Mouse (Mus musculus) limb, embryonic 12.5 days (tissue): ENCODE data around the gene Ankrd33. TPM values are rescaled to one million over a fixed set of nuclear protein-coding genes. Genes with fewer than 3 reads are reported as not detected.
A peak's percentile ranks its signal among the peaks of the same experiment; 100 is the strongest.

Source experiments
- ATAC-seq: fragments of 200-750 bp; cut with Nextera tagmentation; 2 replicates; pipeline ENCODE4 v1.8.0; 2017; ENCODE audit warnings: low read depth, moderate TSS enrichment; ENCODE audit not compliant: insufficient number of reproducible peaks, insufficient read depth, low FRiP score, low TSS enrichment
- H3K27ac ChIP-seq: fragments of 300-500 bp; sonication (generic); 2 replicates; pipeline ENCODE4 v1.5.1; 2016; ENCODE audit warnings: mild to moderate bottlenecking, moderate library complexity
- H3K27me3 ChIP-seq: fragments of 300-500 bp; sonication (generic); 2 replicates; pipeline ENCODE4 v1.6.1; 2016; ENCODE audit warnings: mild to moderate bottlenecking, moderate library complexity
- H3K36me3 ChIP-seq: fragments of 300-500 bp; sonication (generic); 2 replicates; pipeline ENCODE4 v1.6.1; 2016; ENCODE audit warnings: mild to moderate bottlenecking, moderate library complexity
- H3K4me1 ChIP-seq: fragments of 300-500 bp; sonication (generic); replicated peaks from 2 replicates; pipeline ENCODE4 v1.6.1; 2016
- H3K4me2 ChIP-seq: fragments of 300-500 bp; sonication (generic); 2 replicates; pipeline ENCODE4 v1.6.1; 2016; ENCODE audit warnings: mild to moderate bottlenecking, moderate library complexity
- H3K4me3 ChIP-seq: fragments of 300-500 bp; sonication (generic); replicated peaks from 2 replicates; pipeline ENCODE4 v1.5.1; 2016; ENCODE audit warnings: mild to moderate bottlenecking
- H3K9ac ChIP-seq: fragments of 300-500 bp; sonication (generic); replicated peaks from 2 replicates; pipeline ENCODE4 v1.6.1; 2016; ENCODE audit warnings: mild to moderate bottlenecking, moderate library complexity
- H3K9me3 ChIP-seq: fragments of 300-500 bp; sonication (generic); 2 replicates; pipeline ENCODE4 v1.6.1; 2016; ENCODE audit warnings: mild to moderate bottlenecking, moderate library complexity
- WGBS: fragments of 180-500 bp; shearing (Covaris S2); methylation state at CpG from one replicate; pipeline ENCODE4 v1.1.7; 2016; 5-methylcytosine and 5-hydroxymethylcytosine counted together
- polyA plus RNA-seq: library from polyadenylated mRNA; unstranded; fragments of >200 nt; fragmentation: Nextera tagmentation; extraction: Ambion mirVana; gene quantifications from 2 replicates; pipeline ENCODE4 v1.2.1, GENCODE M21; 2016

Gene Ankrd33
- polyA plus RNA-seq, 1 experiment from 2014 or later = not detected

GRCm38 (mm10) chr15:101126876-101127544 is 11.5 kb downstream of the Ankrd33 start:
- Histone ChIP-seq H3K4me3 (no peak overlapping the region), H3K27me3 (peaks cover 51% of the 10 kb centered on the region), H3K27ac (no peak overlapping the region), H3K9ac (no peak overlapping the region), H3K4me1 (peaks cover 29% of the 10 kb centered on the region), H3K4me2 (no peak overlapping the region), H3K36me3 (no peaks in the 10 kb centered on the region), H3K9me3 (peaks cover 7% of the 10 kb centered on the region; the same call in 1 of the 2 replicates)
- ATAC-seq = no peak
- WGBS = 75% methylated on average over 12 of the region's 12 CpGs

GRCm38 (mm10) chr15:101128181-101129089 is 12.9 kb downstream of the Ankrd33 start, which contains the start of gene Acvrl1:
Gene Acvrl1 (plus strand): TSS chr15:101128522.
- H3K27ac ChIP-seq = no peak within 1 kb of the TSS
- ATAC-seq = peak; percentile 20; the same call in 1 of the 2 replicates
- no peaks in the 10 kb centered on the region for H3K36me3 ChIP-seq
- peak within 1 kb of the TSS; percentile 65 for H3K9ac ChIP-seq
- WGBS = 5% methylated on average over 46 of the region's 46 CpGs
- H3K27me3 ChIP-seq = peaks cover 51% of the 10 kb centered on the region
- H3K4me2 ChIP-seq = peak within 1 kb of the TSS; percentile 75
- peaks cover 30% of the 10 kb centered on the region for H3K4me1 ChIP-seq
- H3K4me3 ChIP-seq = peak within 1 kb of the TSS; percentile 45
- H3K9me3 ChIP-seq = peaks cover 7% of the 10 kb centered on the region; the same call in 1 of the 2 replicates

GRCm38 (mm10) chr15:101129412-101129811 is 13.9 kb downstream of the Ankrd33 start:
- H3K9ac ChIP-seq = no peak overlapping the region

GRCm38 (mm10) chr15:101131498-101131897 is 15.9 kb downstream of the Ankrd33 start:
- 26% methylated on average over 11 of the region's 11 CpGs for WGBS
- Histone ChIP-seq H3K4me1 (peaks cover 53% of the 10 kb centered on the region), H3K27ac (no peak overlapping the region), H3K4me3 (no peak overlapping the region), H3K9ac (no peak overlapping the region), H3K27me3 (peaks cover 47% of the 10 kb centered on the region), H3K9me3 (no peaks in the 10 kb centered on the region), H3K4me2 (no peak overlapping the region), H3K36me3 (no peaks in the 10 kb centered on the region)
- no peak for ATAC-seq

More at GRCm38 (mm10) chr15:101129412-101129811, 13.9 kb downstream of the Ankrd33 start:
- no peak for ATAC-seq
- 44% methylated on average over 5 of the region's 5 CpGs for WGBS
- no peak overlapping the region for H3K27ac ChIP-seq
- peaks cover 7% of the 10 kb centered on the region; the same call in 1 of the 2 replicates for H3K9me3 ChIP-seq
- peak overlapping the region; percentile 75 for H3K4me2 ChIP-seq
- H3K27me3 ChIP-seq = peaks cover 51% of the 10 kb centered on the region
- H3K4me1 ChIP-seq = peaks cover 40% of the 10 kb centered on the region
- no peaks in the 10 kb centered on the region for H3K36me3 ChIP-seq
- H3K4me3 ChIP-seq = peak overlapping the region; percentile 45; the same call in 1 of the 2 replicates

- Histone ChIP-seq H3K4me3 (no peak overlapping the region), H3K27ac (no peak overlapping the region), H3K4me1 (peaks cover 53% of the 10 kb centered on the region), H3K27me3 (peaks cover 45% of the 10 kb centered on the region), H3K9me3 (no peaks in the 10 kb centered on the region), H3K9ac (no peak overlapping the region), H3K4me2 (no peak overlapping the region), H3K36me3 (peaks cover 2% of the 10 kb centered on the region; the same call in 1 of the 2 replicates)
- no peak for ATAC-seq
- 76% methylated on average over 6 of the region's 6 CpGs for WGBS
These were observed 16.5 kb downstream of the Ankrd33 start for GRCm38 (mm10) chr15:101132041-101132440.

- ATAC-seq = no peak
- Histone ChIP-seq H3K4me3 (no peak overlapping the region), H3K4me1 (peaks cover 53% of the 10 kb centered on the region), H3K27me3 (peaks cover 38% of the 10 kb centered on the region), H3K9ac (no peak overlapping the region), H3K36me3 (peaks cover 6% of the 10 kb centered on the region; the same call in 1 of the 2 replicates), H3K4me2 (no peak overlapping the region), H3K27ac (no peak overlapping the region), H3K9me3 (no peaks in the 10 kb centered on the region)
- WGBS = 76% methylated on average over 6 of the region's 6 CpGs
These were observed 17.2 kb downstream of the Ankrd33 start for GRCm38 (mm10) chr15:101132761-101133160.

GRCm38 (mm10) chr15:101133993-101134704 is 18.6 kb downstream of the Ankrd33 start:
- Histone ChIP-seq H3K27ac (peak overlapping the region; percentile 68), H3K36me3 (peaks cover 6% of the 10 kb centered on the region; the same call in 1 of the 2 replicates), H3K27me3 (peaks cover 24% of the 10 kb centered on the region), H3K9me3 (no peaks in the 10 kb centered on the region), H3K4me2 (peak overlapping the region; percentile 35), H3K4me3 (peak overlapping the region; percentile 9; the same call in 1 of the 2 replicates), H3K4me1 (peaks cover 42% of the 10 kb centered on the region), H3K9ac (no peak overlapping the region)
- no peak for ATAC-seq
- WGBS = 26% methylated on average over 15 of the region's 15 CpGs

GRCm38 (mm10) chr15:101135405-101135804 is 19.9 kb downstream of the Ankrd33 start:
- Histone ChIP-seq H3K4me2 (peak overlapping the region; percentile 35), H3K9me3 (no peaks in the 10 kb centered on the region), H3K36me3 (peaks cover 6% of the 10 kb centered on the region; the same call in 1 of the 2 replicates), H3K9ac (no peak overlapping the region), H3K27me3 (peaks cover 11% of the 10 kb centered on the region), H3K4me3 (0 out of 2 replicates have a peak overlapping the region, but pooled peaks have one; percentile 9), H3K4me1 (peaks cover 50% of the 10 kb centered on the region), H3K27ac (no peak overlapping the region)
- ATAC-seq = no peak
- WGBS = 54% methylated on average over 8 of the region's 8 CpGs

GRCm38 (mm10) chr15:101137455-101137854 is 21.9 kb downstream of the Ankrd33 start:
- H3K4me2 ChIP-seq = no peak overlapping the region
- ATAC-seq = no peak
- no peaks in the 10 kb centered on the region for H3K9me3 ChIP-seq
- no peak overlapping the region for H3K9ac ChIP-seq
- H3K4me1 ChIP-seq = peaks cover 50% of the 10 kb centered on the region
- 76% methylated on average over 11 of the region's 11 CpGs for WGBS
- peaks cover 6% of the 10 kb centered on the region; the same call in 1 of the 2 replicates for H3K36me3 ChIP-seq
- no peaks in the 10 kb centered on the region for H3K27me3 ChIP-seq
- H3K27ac ChIP-seq = no peak overlapping the region
- H3K4me3 ChIP-seq = no peak overlapping the region

- Histone ChIP-seq H3K27me3 (no peaks in the 10 kb centered on the region), H3K9ac (no peak overlapping the region), H3K9me3 (no peaks in the 10 kb centered on the region), H3K4me1 (peaks cover 57% of the 10 kb centered on the region), H3K4me2 (no peak overlapping the region), H3K4me3 (no peak overlapping the region), H3K27ac (no peak overlapping the region), H3K36me3 (peaks cover 6% of the 10 kb centered on the region; the same call in 1 of the 2 replicates)
- ATAC-seq = no peak
- WGBS = 84% methylated on average over 3 of the region's 3 CpGs
These were observed 23.1 kb downstream of the Ankrd33 start for GRCm38 (mm10) chr15:101138675-101139074.
